Mouse (Mus musculus) heart, postnatal 0 days (tissue): ENCODE data around the gene Hrasls5.

Experiments
- CTCF ChIP-seq: IDR thresholded peaks from 2 replicates; pipeline ENCODE4 v1.5.1; 2016; ENCODE audit warnings: antibody characterized with exemption, control low read depth, low read depth
- EP300 ChIP-seq: IDR thresholded peaks from 2 replicates; pipeline ENCODE4 v1.6.1; 2016; ENCODE audit warnings: antibody characterized with exemption, low read depth

GRCm38 (mm10) chr19:7617085-7617484 lies 4.7 kb downstream of the Hrasls5 start:
- TF ChIP-seq CTCF (no peak), EP300 (no peak)
